Mouse (Mus musculus): ENCODE measurements at regions not wholly inside any gene's neighbourhood (a gene's known extent, or its start where the extent isn't known, plus 50 kb on each side); places are given as distances from the start of the nearest gene placed in this dataset.

- TF ChIP-seq CTCF (conservative IDR thresholded peaks at IDR 0.05; ENCODE audit: low read length) (no peak), POU5F1 (IDR thresholded peaks at IDR 0.05; ENCODE audit: borderline replicate concordance, low read length) (no peak)
Measured at GRCm38 (mm10) chr15:52484276-52484675, 1400.4 kb upstream of the Gm7489 start.

All from E14TG2a.4 (cell line).